Mouse (Mus musculus) neural tube, embryonic 13.5 days (tissue): ENCODE measurements around the gene Rpl23. TPM values are rescaled to one million over a fixed set of nuclear protein-coding genes. Genes with fewer than 3 reads are reported as not detected.

ENCODE experiments used
- ATAC-seq: fragments of 200-750 bp; cut with Nextera tagmentation; 2 replicates; pipeline ENCODE4 v1.8.0; 2017; ENCODE audit warnings: low read depth, mild to moderate bottlenecking, moderate TSS enrichment, moderate library complexity
- H3K27ac ChIP-seq: fragments of 300-500 bp; sonication (generic); replicated peaks from 2 replicates; pipeline ENCODE4 v1.5.1; 2015; ENCODE audit warnings: moderate library complexity, mild to moderate bottlenecking, inconsistent platforms
- H3K27me3 ChIP-seq: fragments of 300-500 bp; sonication (generic); 2 replicates; pipeline ENCODE4 v1.6.1; 2015; ENCODE audit warnings: mild to moderate bottlenecking, inconsistent platforms
- H3K36me3 ChIP-seq: fragments of 300-500 bp; sonication (generic); 2 replicates; pipeline ENCODE4 v1.6.1; 2015; ENCODE audit warnings: mild to moderate bottlenecking, inconsistent platforms
- H3K4me1 ChIP-seq: fragments of 300-500 bp; sonication (generic); replicated peaks from 2 replicates; pipeline ENCODE4 v1.6.1; 2015; ENCODE audit warnings: inconsistent platforms
- H3K4me2 ChIP-seq: fragments of 300-500 bp; sonication (generic); 2 replicates; pipeline ENCODE4 v1.6.1; 2015; ENCODE audit warnings: inconsistent platforms, mild to moderate bottlenecking, moderate library complexity
- H3K4me3 ChIP-seq: fragments of 300-500 bp; sonication (generic); 2 replicates; pipeline ENCODE4 v1.5.1; 2015; ENCODE audit warnings: mild to moderate bottlenecking, inconsistent platforms
- H3K9ac ChIP-seq: fragments of 300-500 bp; sonication (generic); 2 replicates; pipeline ENCODE4 v1.6.1; 2015; ENCODE audit warnings: moderate library complexity, mild to moderate bottlenecking, inconsistent platforms
- H3K9me3 ChIP-seq: fragments of 300-500 bp; sonication (generic); 2 replicates; pipeline ENCODE4 v1.6.1; 2016; ENCODE audit warnings: inconsistent platforms
- WGBS: fragments of 180-500 bp; shearing (Covaris S2); methylation state at CpG from one replicate; pipeline ENCODE4 v1.1.7; 2015; 5-methylcytosine and 5-hydroxymethylcytosine counted together
- polyA plus RNA-seq: library from polyadenylated mRNA; unstranded; fragments of >200 nt; fragmentation: Nextera tagmentation; extraction: Ambion mirVana; gene quantifications from 2 replicates; pipeline ENCODE4 v1.2.1, GENCODE M21; 2015

Gene Rpl23
- polyA plus RNA-seq, 1 experiment from 2014 or later, result 415 TPM

DNA sequence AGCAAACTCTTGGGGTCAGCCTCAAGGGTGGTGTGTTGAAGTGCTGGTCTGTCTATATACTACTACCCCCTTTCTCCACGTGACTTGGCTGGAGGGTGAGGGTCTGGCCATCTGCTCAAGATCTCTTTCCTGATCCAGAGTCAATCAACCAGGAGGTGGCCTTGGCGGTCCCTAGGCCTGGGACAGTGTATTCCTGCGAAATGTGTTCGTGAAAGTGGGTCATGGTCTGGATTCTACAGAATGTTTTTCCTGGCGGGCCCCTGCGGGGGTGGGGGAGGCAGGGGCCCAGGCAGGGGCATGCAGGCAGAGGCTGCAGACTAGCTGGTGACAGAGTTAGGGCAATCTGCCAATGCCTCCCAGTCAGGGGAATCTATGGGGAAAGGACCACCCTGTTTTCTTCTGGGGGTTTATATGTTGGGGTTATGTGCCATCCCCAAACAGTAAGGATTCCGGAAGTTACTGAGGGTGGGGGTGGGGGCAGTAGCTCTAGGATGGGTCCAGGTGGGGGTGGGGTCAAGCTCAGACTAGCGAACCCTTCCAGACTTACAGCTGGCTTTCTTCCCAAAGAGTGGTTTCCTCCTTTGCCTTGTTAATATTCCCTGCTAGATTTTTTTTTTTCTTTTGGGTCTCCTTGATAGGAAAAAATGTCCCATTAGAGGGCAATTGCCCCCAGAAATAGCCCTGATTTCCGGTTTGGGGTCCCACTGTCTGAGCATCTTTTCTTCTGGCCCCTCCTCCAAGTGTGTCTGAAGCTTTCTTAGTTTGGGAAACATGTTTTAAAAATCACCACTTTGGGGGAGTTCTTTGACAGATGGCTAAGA lies 22.8 kb upstream of the Rpl23 start:
- Histone ChIP-seq H3K9me3 (no peaks in the 10 kb centered on the region), H3K27me3 (no peaks in the 10 kb centered on the region), H3K4me3 (no peak overlapping the region), H3K27ac (peak overlapping the region; percentile 71), H3K4me2 (peak overlapping the region; percentile 46), H3K4me1 (peaks cover 92% of the 10 kb centered on the region), H3K9ac (peak overlapping the region; percentile 35), H3K36me3 (peaks cover 30% of the 10 kb centered on the region)
- 25% methylated on average over 9 of the region's 9 CpGs for WGBS
- ATAC-seq, result no peak

DNA sequence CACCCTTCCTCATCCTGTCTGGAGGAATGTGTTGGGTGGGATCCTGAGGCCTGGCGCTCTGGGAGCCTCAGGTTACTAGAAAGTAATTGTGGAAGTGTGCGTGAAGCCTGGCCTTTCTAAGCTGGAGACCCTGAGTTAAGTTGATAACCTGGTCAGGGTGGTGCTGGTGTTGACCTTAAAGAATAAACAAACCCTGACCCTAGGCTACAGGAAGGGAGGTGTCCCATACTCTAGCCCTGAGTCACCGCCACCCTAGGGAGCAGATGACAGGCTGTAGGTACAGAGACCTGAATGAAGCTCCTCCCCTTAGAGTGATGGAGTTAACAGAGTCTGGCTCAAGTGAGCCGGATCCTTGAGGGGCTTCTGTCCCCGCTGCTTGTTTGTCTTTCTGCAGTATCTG lies 21.6 kb upstream of the Rpl23 start:
- Histone ChIP-seq H3K9me3 (no peaks in the 10 kb centered on the region), H3K4me3 (no peak overlapping the region), H3K9ac (0 out of 2 replicates have a peak overlapping the region, but pooled peaks have one; percentile 22), H3K4me2 (0 out of 2 replicates have a peak overlapping the region, but pooled peaks have one; percentile 7), H3K27ac (no peak overlapping the region; the same call in 1 of the 2 replicates), H3K36me3 (peaks cover 21% of the 10 kb centered on the region), H3K4me1 (peaks cover 80% of the 10 kb centered on the region), H3K27me3 (no peaks in the 10 kb centered on the region)
- 83% methylated on average over 5 of the region's 5 CpGs for WGBS
- no peak for ATAC-seq

DNA sequence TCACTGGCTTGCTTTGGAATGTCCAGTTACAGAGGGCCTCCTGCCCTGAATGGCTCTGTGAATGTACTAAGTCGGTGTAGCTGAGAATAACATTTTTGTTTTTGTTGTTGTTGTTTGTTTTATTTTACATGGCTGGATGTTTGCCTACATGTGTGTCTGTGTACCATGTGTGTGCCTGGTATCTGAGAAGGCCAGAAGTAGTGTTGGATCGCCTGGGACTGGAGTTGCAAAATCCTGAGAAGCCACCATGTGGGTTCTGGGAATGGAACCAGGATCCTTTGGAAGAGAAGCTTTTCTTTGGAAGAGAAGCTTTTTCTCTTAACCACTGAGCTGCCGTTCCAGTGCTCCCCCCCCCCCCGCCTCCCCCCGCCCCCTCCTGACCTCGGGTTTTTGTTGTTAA lies 20.3 kb upstream of the Rpl23 start:
- Histone ChIP-seq H3K9ac (no peak overlapping the region; the same call in 1 of the 2 replicates), H3K4me1 (peaks cover 66% of the 10 kb centered on the region), H3K36me3 (peaks cover 8% of the 10 kb centered on the region), H3K9me3 (no peaks in the 10 kb centered on the region), H3K4me2 (peak overlapping the region; percentile 63), H3K27me3 (no peaks in the 10 kb centered on the region), H3K4me3 (peak overlapping the region; percentile 91; the same call in 1 of the 2 replicates), H3K27ac (no peak overlapping the region)
- no peak for ATAC-seq
- 45% methylated on average over 6 of the region's 6 CpGs for WGBS

DNA sequence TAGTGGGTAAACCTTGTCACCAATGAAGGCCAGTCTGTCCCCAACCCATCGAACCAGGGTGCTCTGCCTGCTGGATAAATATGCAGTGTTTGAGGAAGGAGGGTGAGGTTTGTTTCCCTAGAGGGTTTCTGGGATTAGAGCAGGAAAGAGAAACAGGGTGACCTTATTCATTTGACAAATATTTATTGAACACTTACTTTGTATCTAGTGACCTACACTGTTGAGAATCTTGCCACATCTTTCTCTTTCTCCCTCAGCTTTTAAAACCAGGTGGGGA lies 19.9 kb upstream of the Rpl23 start:
- H3K9me3 ChIP-seq, result no peaks in the 10 kb centered on the region
- H3K27ac ChIP-seq, result no peak overlapping the region
- H3K4me3 ChIP-seq, result peak overlapping the region; percentile 91
- H3K4me2 ChIP-seq, result peak overlapping the region; percentile 63
- H3K27me3 ChIP-seq, result no peaks in the 10 kb centered on the region
- 55% methylated on average over 1 of the region's 1 CpGs for WGBS
- peak overlapping the region; percentile 97; the same call in 1 of the 2 replicates for H3K9ac ChIP-seq
- no peak for ATAC-seq
- peaks cover 4% of the 10 kb centered on the region for H3K36me3 ChIP-seq
- peaks cover 64% of the 10 kb centered on the region for H3K4me1 ChIP-seq

GRCm38 (mm10) chr11:97801409-97802193 lies 19.4 kb upstream of the Rpl23 start:
- H3K4me2 ChIP-seq, result peak overlapping the region; percentile 63
- no peaks in the 10 kb centered on the region for H3K9me3 ChIP-seq
- ATAC-seq, result no peak
- peak overlapping the region; percentile 98 for H3K27ac ChIP-seq
- 22% methylated on average over 8 of the region's 8 CpGs for WGBS
- H3K4me3 ChIP-seq, result peak overlapping the region; percentile 91
- peak overlapping the region; percentile 97 for H3K9ac ChIP-seq
- no peaks in the 10 kb centered on the region for H3K36me3 ChIP-seq
- no peaks in the 10 kb centered on the region for H3K27me3 ChIP-seq
- H3K4me1 ChIP-seq, result peaks cover 59% of the 10 kb centered on the region

DNA sequence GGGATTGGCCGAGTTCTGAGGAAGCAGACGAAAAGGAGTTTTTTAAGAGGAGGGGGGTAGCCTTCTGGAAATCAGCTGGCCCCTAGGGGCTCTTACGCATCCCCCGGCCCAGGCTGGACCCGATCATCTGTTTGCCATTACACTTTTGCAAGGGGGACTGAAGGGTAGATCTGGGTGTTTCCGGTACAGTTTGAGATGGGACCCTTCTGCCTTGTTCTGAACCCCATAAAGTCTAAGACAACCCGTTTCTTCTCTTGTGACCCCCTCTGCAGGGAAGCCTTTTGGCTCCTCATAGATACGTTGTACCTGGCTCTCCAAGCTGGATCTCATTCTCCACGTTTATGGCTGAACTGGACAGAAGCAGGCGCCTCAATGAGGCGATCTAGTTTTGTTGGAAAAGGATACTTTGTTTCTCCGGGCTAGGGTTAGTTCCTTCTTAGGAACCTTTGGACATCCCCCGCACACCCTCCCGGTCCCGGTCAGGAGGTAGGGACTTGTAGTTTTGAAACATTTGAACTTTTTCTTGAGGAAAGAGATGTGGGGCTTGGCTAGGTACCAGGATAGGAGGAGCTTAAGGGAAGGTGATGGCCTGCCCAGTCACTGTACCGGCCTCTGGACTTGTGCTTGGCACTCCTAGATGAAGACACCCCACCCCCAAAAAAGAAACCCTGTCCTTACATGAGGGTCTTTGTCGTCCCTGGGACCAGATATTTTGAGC lies 18.6 kb upstream of the Rpl23 start:
- 6% methylated on average over 17 of the region's 17 CpGs for WGBS
- H3K9ac ChIP-seq, result peak overlapping the region; percentile 97
- no peaks in the 10 kb centered on the region for H3K9me3 ChIP-seq
- H3K4me1 ChIP-seq, result peaks cover 52% of the 10 kb centered on the region
- no peak for ATAC-seq
- H3K27ac ChIP-seq, result peak overlapping the region; percentile 98
- H3K36me3 ChIP-seq, result no peaks in the 10 kb centered on the region
- H3K4me2 ChIP-seq, result peak overlapping the region; percentile 63
- H3K4me3 ChIP-seq, result peak overlapping the region; percentile 91
- H3K27me3 ChIP-seq, result no peaks in the 10 kb centered on the region

DNA sequence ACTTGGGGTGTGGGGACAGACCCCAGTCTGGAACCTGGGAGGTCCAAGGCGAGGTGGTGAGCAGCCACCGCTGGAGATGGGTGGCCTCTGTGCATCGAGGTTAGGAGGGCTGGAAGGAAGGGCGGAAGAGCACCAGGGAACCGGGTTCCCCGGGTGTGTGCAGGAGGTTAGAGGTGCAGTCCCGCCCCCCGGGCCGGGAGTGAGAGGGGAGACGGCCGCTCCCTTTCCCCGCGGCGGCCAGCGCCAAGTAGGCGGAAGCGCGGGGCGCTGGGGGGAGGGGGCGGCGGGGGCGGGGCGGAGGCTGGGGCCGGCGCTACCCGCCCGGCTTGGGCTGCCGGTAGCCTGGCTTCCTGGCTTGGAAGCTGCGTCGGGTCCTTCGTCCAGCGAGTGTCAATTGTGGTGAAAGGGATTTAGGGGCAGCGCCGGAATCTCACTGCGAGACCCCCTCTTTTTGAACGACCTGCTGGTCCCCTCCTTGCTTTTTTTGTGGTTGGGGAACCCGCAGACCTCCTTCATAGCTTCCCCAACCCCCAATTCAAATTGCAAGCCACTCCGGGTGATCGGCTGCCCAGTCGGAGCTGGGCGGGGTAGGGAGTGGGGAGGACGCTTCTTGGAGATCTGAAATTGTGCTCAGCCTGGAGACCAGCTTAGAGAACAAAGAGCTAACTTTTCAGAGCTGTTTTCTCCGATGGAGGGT lies 17.9 kb upstream of the Rpl23 start:
- H3K9me3 ChIP-seq, result no peaks in the 10 kb centered on the region
- H3K4me1 ChIP-seq, result peaks cover 45% of the 10 kb centered on the region
- peak overlapping the region; percentile 91 for H3K4me3 ChIP-seq
- H3K36me3 ChIP-seq, result no peaks in the 10 kb centered on the region
- peak overlapping the region; percentile 98 for H3K27ac ChIP-seq
- H3K4me2 ChIP-seq, result peak overlapping the region; percentile 63
- ATAC-seq, result peak; percentile 60
- 1% methylated on average over 38 of the region's 43 CpGs for WGBS
- peak overlapping the region; percentile 97 for H3K9ac ChIP-seq
- no peaks in the 10 kb centered on the region for H3K27me3 ChIP-seq

DNA sequence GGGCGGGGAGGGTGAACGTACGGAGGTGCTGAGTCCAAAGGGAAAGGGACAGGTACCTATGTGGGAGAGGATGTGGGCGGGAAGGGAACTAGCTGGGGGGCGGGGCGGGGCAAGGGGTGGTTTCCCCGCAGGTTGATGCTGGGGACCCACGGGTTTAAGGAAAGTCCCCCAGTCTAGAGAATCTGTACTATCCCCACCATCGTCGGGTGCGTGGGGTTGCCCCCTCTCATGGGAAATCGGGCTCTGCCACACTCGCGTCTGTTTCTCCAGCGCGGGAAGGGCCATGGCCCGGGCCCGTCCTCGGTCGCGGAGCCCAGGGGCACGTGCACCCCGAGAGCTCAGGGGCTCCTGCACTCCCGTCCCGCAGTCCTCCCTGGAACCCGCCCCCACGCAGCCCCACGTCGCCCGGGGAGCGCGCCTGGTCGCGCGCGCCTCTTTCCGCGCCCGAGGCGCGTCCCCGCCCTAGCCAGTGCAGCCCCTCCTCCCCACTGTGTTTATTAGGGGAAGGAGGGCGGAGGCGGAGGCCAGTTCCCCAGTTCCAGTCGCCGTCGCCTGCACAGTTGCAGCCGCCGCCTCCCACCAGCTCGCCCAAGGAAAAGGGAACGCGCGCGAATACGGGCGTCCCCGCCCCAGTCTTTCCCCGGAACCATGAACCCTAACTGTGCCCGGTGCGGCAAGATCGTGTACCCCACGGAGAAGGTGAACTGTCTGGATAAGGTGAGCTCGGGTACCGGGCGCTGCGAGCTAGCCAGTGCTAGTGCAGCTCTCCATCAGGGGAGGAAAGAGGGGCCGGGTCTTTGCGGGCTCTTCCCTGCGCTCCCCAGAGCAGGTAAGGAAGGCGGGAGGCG lies 17.1 kb upstream of the Rpl23 start:
- ATAC-seq, result peak; percentile 86
- Histone ChIP-seq H3K9ac (peak overlapping the region; percentile 97), H3K4me2 (peak overlapping the region; percentile 63), H3K9me3 (no peaks in the 10 kb centered on the region), H3K4me3 (peak overlapping the region; percentile 91), H3K27me3 (no peaks in the 10 kb centered on the region), H3K36me3 (no peaks in the 10 kb centered on the region), H3K27ac (peak overlapping the region; percentile 98), H3K4me1 (peaks cover 37% of the 10 kb centered on the region)
- under 1% methylated on average over 71 of the region's 71 CpGs for WGBS

- Histone ChIP-seq H3K27me3 (no peaks in the 10 kb centered on the region), H3K4me1 (peaks cover 31% of the 10 kb centered on the region), H3K9me3 (no peaks in the 10 kb centered on the region), H3K4me2 (peak within 1 kb of the TSS; percentile 63), H3K27ac (peak within 1 kb of the TSS; percentile 98), H3K9ac (peak within 1 kb of the TSS; percentile 97), H3K36me3 (no peaks in the 10 kb centered on the region), H3K4me3 (peak within 1 kb of the TSS; percentile 91)
- peak; percentile 78 for ATAC-seq
- WGBS, result 0% methylated on average over 11 of the region's 11 CpGs
Measured at GRCm38 (mm10) chr11:97798782-97799145, 16.5 kb upstream of the Rpl23 start, which contains the start of gene Lasp1. Lasp1 (plus strand) TSS chr11:97799000.

DNA sequence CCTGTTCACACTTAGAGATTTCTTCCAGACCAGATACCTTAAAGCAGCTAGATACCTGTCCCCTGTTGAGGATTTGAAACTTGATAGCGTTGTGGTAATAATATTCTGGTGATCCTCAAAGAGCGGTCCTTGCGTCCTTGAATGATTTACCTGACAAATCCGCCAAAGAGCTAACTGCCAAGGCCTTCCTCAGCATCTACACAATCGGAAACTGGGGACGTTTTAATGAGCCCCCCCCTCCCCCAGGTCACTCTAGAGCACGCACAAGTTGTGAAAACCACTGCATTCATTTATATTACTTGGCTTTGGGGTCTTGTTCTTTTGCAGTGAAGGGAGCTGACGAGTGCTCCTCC lies 15.8 kb upstream of the Rpl23 start:
- Histone ChIP-seq H3K4me1 (peaks cover 25% of the 10 kb centered on the region), H3K4me3 (peak overlapping the region; percentile 91; the same call in 1 of the 2 replicates), H3K4me2 (peak overlapping the region; percentile 63), H3K27me3 (no peaks in the 10 kb centered on the region), H3K9ac (no peak overlapping the region), H3K27ac (peak overlapping the region; percentile 14; the same call in 1 of the 2 replicates), H3K9me3 (no peaks in the 10 kb centered on the region), H3K36me3 (no peaks in the 10 kb centered on the region)
- WGBS, result 42% methylated on average over 8 of the region's 8 CpGs
- no peak for ATAC-seq
